ENCODE assay signal across 22 mouse cellular contexts in genomic region chr16:38353642-38354041, GRCm38 (mm10). TPM values are rescaled to one million over a fixed set of nuclear protein-coding genes. Genes with fewer than 3 reads are reported as not detected.
A peak's percentile ranks its signal among the peaks of the same experiment; 100 is the strongest.
DNase-seq lines count a peak whose midpoint lies in the region; ATAC-seq and TF ChIP-seq lines count a peak whose summit lies in the region.
"Had no signal": no experiment of that assay in that cellular context is flagged by ENCODE, and none has a peak within 500 bp of the region (broad histone marks: within the 10 kb centered on the region; RNA-seq: fewer than 3 reads in every experiment).

No protein-coding gene starts in this region.

- no peaks in the 10 kb centered on the region for H3K9me3 ChIP-seq in heart, embryonic 10.5 days
- no peaks in the 10 kb centered on the region for H3K9me3 ChIP-seq in heart, embryonic 11.5 days (replicated peaks; ENCODE audit: control insufficient read depth, low read length)
- H3K9me3 ChIP-seq in liver, embryonic 15.5 days (replicated peaks), result no peaks in the 10 kb centered on the region
- H3K9me3 ChIP-seq in liver, postnatal 0 days (ENCODE audit: low read length), result no peaks in the 10 kb centered on the region
- no peaks in the 10 kb centered on the region for H3K9me3 ChIP-seq in heart, postnatal 0 days (replicated peaks; ENCODE audit: control insufficient read depth, low read length)
- no peaks in the 10 kb centered on the region for H3K9me3 ChIP-seq in hindbrain, embryonic 12.5 days (replicated peaks)
- H3K9me3 ChIP-seq: forebrain, embryonic 15.5 days; lung, embryonic 15.5 days; neural tube, embryonic 12.5 days; stomach, embryonic 15.5 days had no signal

- H3K4me1 ChIP-seq in heart, embryonic 10.5 days, result peaks cover 43% of the 10 kb centered on the region
- H3K4me1 ChIP-seq in heart, embryonic 11.5 days (ENCODE audit: control insufficient read depth, insufficient read depth, low read length), result peaks cover 25% of the 10 kb centered on the region
- peaks cover 40% of the 10 kb centered on the region for H3K4me1 ChIP-seq in liver, embryonic 15.5 days (replicated peaks)
- H3K4me1 ChIP-seq in liver, postnatal 0 days (ENCODE audit: insufficient read depth), result 0 out of 2 replicates have a peak, but pooled peaks cover 5% of the 10 kb centered on the region
- H3K4me1 ChIP-seq in heart, postnatal 0 days (ENCODE audit: control insufficient read depth, insufficient read depth), result peaks cover 11% of the 10 kb centered on the region
- H3K4me1 ChIP-seq in hindbrain, embryonic 12.5 days, result no peaks in the 10 kb centered on the region
- H3K4me1 ChIP-seq: forebrain, embryonic 15.5 days; lung, embryonic 15.5 days; neural tube, embryonic 12.5 days; stomach, embryonic 15.5 days had no signal

- TF ChIP-seq CTCF in liver, postnatal 0 days (IDR thresholded peaks at IDR 0.05; ENCODE audit: low read depth), result no peak
- TF ChIP-seq CTCF in heart, postnatal 0 days (IDR thresholded peaks at IDR 0.05; ENCODE audit: low read depth), result no peak

- no peak overlapping the region for H3K9ac ChIP-seq in heart, embryonic 11.5 days (ENCODE audit: low read depth, low read length)
- no peak overlapping the region for H3K9ac ChIP-seq in liver, embryonic 15.5 days
- H3K9ac ChIP-seq in liver, postnatal 0 days (replicated peaks), result no peak overlapping the region
- no peak overlapping the region for H3K9ac ChIP-seq in heart, postnatal 0 days (replicated peaks; ENCODE audit: low read depth, low read length)
- no peak overlapping the region for H3K9ac ChIP-seq in hindbrain, embryonic 12.5 days
- H3K9ac ChIP-seq: forebrain, embryonic 15.5 days; lung, embryonic 15.5 days; neural tube, embryonic 12.5 days; stomach, embryonic 15.5 days had no signal

- peak; percentile 72 for DNase-seq in heart, embryonic 10.5 days (ENCODE audit: low spot score)
- DNase-seq in liver, postnatal 0 days, result no peak
- no peak for DNase-seq in heart, postnatal 0 days (ENCODE audit: low spot score)
- peak; percentile 38 for DNase-seq in naive thymus-derived CD4-positive, alpha-beta T cell, adult 2 months (ENCODE audit: low read depth)
- DNase-seq in kidney, postnatal 14 days, result no peak
- DNase-seq: cerebellum, postnatal 10 days; kidney, adult 8-10 months; kidney, postnatal 4 days had no signal

- ATAC-seq in heart, embryonic 11.5 days (replicated peaks; ENCODE audit: insufficient number of reproducible peaks, low FRiP score, low TSS enrichment), result no peak
- ATAC-seq in liver, embryonic 15.5 days (ENCODE audit: insufficient read depth), result no peak
- ATAC-seq in liver, postnatal 0 days, result no peak
- ATAC-seq in heart, postnatal 0 days (ENCODE audit: insufficient read depth, low read depth), result no peak
- ATAC-seq in hindbrain, embryonic 12.5 days (ENCODE audit: low FRiP score), result no peak
- ATAC-seq: forebrain, embryonic 15.5 days had no signal

- no peak overlapping the region for H3K4me2 ChIP-seq in heart, embryonic 11.5 days
- H3K4me2 ChIP-seq in liver, embryonic 15.5 days, result no peak overlapping the region
- H3K4me2 ChIP-seq in liver, postnatal 0 days (ENCODE audit: low read depth, low read length), result no peak overlapping the region
- no peak overlapping the region for H3K4me2 ChIP-seq in heart, postnatal 0 days (ENCODE audit: low read depth, low read length)
- H3K4me2 ChIP-seq in hindbrain, embryonic 12.5 days (replicated peaks), result no peak overlapping the region
- H3K4me2 ChIP-seq: forebrain, embryonic 15.5 days; lung, embryonic 15.5 days; neural tube, embryonic 12.5 days; stomach, embryonic 15.5 days had no signal

- peak overlapping the region; percentile 64 for H3K27ac ChIP-seq in heart, embryonic 10.5 days
- H3K27ac ChIP-seq in heart, embryonic 11.5 days (ENCODE audit: low read depth, low read length), result no peak overlapping the region
- H3K27ac ChIP-seq in liver, embryonic 15.5 days (replicated peaks), result 0 out of 2 replicates have a peak overlapping the region, but pooled peaks have one; percentile 38
- no peak overlapping the region for H3K27ac ChIP-seq in liver, postnatal 0 days (ENCODE audit: low read depth)
- peak overlapping the region; percentile 43 for H3K27ac ChIP-seq in heart, postnatal 0 days (ENCODE audit: low read depth)
- no peak overlapping the region for H3K27ac ChIP-seq in hindbrain, embryonic 12.5 days
- H3K27ac ChIP-seq: forebrain, embryonic 15.5 days; lung, embryonic 15.5 days; neural tube, embryonic 12.5 days; stomach, embryonic 15.5 days had no signal

- no peaks in the 10 kb centered on the region for H3K27me3 ChIP-seq in heart, embryonic 10.5 days (ENCODE audit: insufficient read depth, poor library complexity, severe bottlenecking)
- H3K27me3 ChIP-seq in heart, embryonic 11.5 days (ENCODE audit: control insufficient read depth, insufficient read depth, low read length), result no peaks in the 10 kb centered on the region
- no peaks in the 10 kb centered on the region for H3K27me3 ChIP-seq in liver, embryonic 15.5 days
- H3K27me3 ChIP-seq in liver, postnatal 0 days (ENCODE audit: insufficient read depth, low read length), result no peaks in the 10 kb centered on the region
- no peaks in the 10 kb centered on the region for H3K27me3 ChIP-seq in heart, postnatal 0 days (ENCODE audit: control insufficient read depth, insufficient read depth, low read length)
- no peaks in the 10 kb centered on the region for H3K27me3 ChIP-seq in hindbrain, embryonic 12.5 days
- H3K27me3 ChIP-seq: forebrain, embryonic 15.5 days; lung, embryonic 15.5 days; neural tube, embryonic 12.5 days; stomach, embryonic 15.5 days had no signal

- no peak for TF ChIP-seq EP300 in liver, postnatal 0 days (IDR thresholded peaks at IDR 0.05; ENCODE audit: low read depth)
- no peak for TF ChIP-seq EP300 in heart, postnatal 0 days (IDR thresholded peaks at IDR 0.05; ENCODE audit: low read depth)

- peaks cover 38% of the 10 kb centered on the region for H3K36me3 ChIP-seq in heart, embryonic 10.5 days
- H3K36me3 ChIP-seq in heart, embryonic 11.5 days (ENCODE audit: control insufficient read depth, insufficient read depth, low read length), result peaks cover 3% of the 10 kb centered on the region; the same call in 1 of the 2 replicates
- peaks cover 54% of the 10 kb centered on the region for H3K36me3 ChIP-seq in liver, embryonic 15.5 days (replicated peaks)
- peaks cover 40% of the 10 kb centered on the region for H3K36me3 ChIP-seq in liver, postnatal 0 days (replicated peaks; ENCODE audit: insufficient read depth, low read length)
- peaks cover 12% of the 10 kb centered on the region; the same call in 1 of the 2 replicates for H3K36me3 ChIP-seq in heart, postnatal 0 days (replicated peaks; ENCODE audit: control insufficient read depth, insufficient read depth, low read length)
- peaks cover 29% of the 10 kb centered on the region for H3K36me3 ChIP-seq in hindbrain, embryonic 12.5 days

- 71% methylated on average over 2 of the region's 2 CpGs for WGBS in heart, embryonic 10.5 days
- 73% methylated on average over 2 of the region's 2 CpGs for WGBS in heart, embryonic 11.5 days (ENCODE audit: insufficient replicate concordance)
- WGBS in liver, embryonic 15.5 days (ENCODE audit: insufficient replicate concordance), result 68% methylated on average over 2 of the region's 2 CpGs
- 71% methylated on average over 2 of the region's 2 CpGs for WGBS in liver, postnatal 0 days (ENCODE audit: insufficient replicate concordance)
- WGBS in heart, postnatal 0 days, result 57% methylated on average over 2 of the region's 2 CpGs
- WGBS in hindbrain, embryonic 12.5 days, result 93% methylated on average over 2 of the region's 2 CpGs

- H3K4me3 ChIP-seq in heart, embryonic 10.5 days, result no peak overlapping the region
- no peak overlapping the region for H3K4me3 ChIP-seq in heart, embryonic 11.5 days (ENCODE audit: low read depth, low read length)
- H3K4me3 ChIP-seq in liver, embryonic 15.5 days (replicated peaks), result no peak overlapping the region
- no peak overlapping the region for H3K4me3 ChIP-seq in liver, postnatal 0 days (ENCODE audit: low read depth, low read length)
- no peak overlapping the region for H3K4me3 ChIP-seq in heart, postnatal 0 days (ENCODE audit: low read depth, low read length)
- H3K4me3 ChIP-seq in hindbrain, embryonic 12.5 days, result no peak overlapping the region
- H3K4me3 ChIP-seq: forebrain, embryonic 15.5 days; lung, embryonic 15.5 days; neural tube, embryonic 12.5 days; stomach, embryonic 15.5 days had no signal

RNA-seq across cellular contexts. Expression of gene Gm21987, which starts 6.8 kb away (rescaled TPM):
- polyA plus RNA-seq in heart, embryonic 10.5 days (2016; fragmentation: Nextera tagmentation; extraction: Ambion mirVana), result 1.3 and 4.6 TPM in 2 replicates
- polyA plus RNA-seq in heart, embryonic 11.5 days (2014; fragmentation: Nextera tagmentation; extraction: Ambion mirVana), result 2.4 and 3.4 TPM in 2 replicates
- polyA plus RNA-seq in liver, embryonic 15.5 days (2015; fragmentation: Nextera tagmentation; extraction: Ambion mirVana), result not detected in 2 replicates
- polyA plus RNA-seq in liver, postnatal 0 days (2015; fragmentation: Nextera tagmentation; extraction: Ambion mirVana), result not detected in 2 replicates
- not detected in 2 replicates for total RNA-seq in heart, postnatal 0 days (2014; rRNA removed; ENCODE audit: low replicate concordance)
- polyA plus RNA-seq in heart, postnatal 0 days (2015; fragmentation: Nextera tagmentation; extraction: Ambion mirVana), result 5.1 and 6.2 TPM in 2 replicates
- not detected in 2 replicates for polyA plus RNA-seq in hindbrain, embryonic 12.5 days (2016; fragmentation: Nextera tagmentation; extraction: Ambion mirVana)
- total RNA-seq: ES-E14; layer of hippocampus, postnatal 10 days; left cerebral cortex, postnatal 10 days; midbrain, postnatal 0 days had no signal
- polyA plus RNA-seq: forebrain, embryonic 15.5 days; gonadal fat pad, adult 2 months; limb, embryonic 14.5 days; lung, embryonic 15.5 days; midbrain, postnatal 0 days; neural tube, embryonic 12.5 days; spleen, adult 2 months; stomach, embryonic 15.5 days had no signal

RNA-seq across cellular contexts. Expression of gene Cox17, which starts 6.9 kb away (rescaled TPM):
- 287 and 339 TPM in 2 replicates for polyA plus RNA-seq in heart, embryonic 10.5 days (2016; fragmentation: Nextera tagmentation; extraction: Ambion mirVana)
- polyA plus RNA-seq in heart, embryonic 11.5 days (2014; fragmentation: Nextera tagmentation; extraction: Ambion mirVana), result 289 and 314 TPM in 2 replicates
- polyA plus RNA-seq in liver, embryonic 15.5 days (2015; fragmentation: Nextera tagmentation; extraction: Ambion mirVana), result 202 and 255 TPM in 2 replicates
- 274 and 276 TPM in 2 replicates for polyA plus RNA-seq in liver, postnatal 0 days (2015; fragmentation: Nextera tagmentation; extraction: Ambion mirVana)
- total RNA-seq in heart, postnatal 0 days (2014; rRNA removed; ENCODE audit: low replicate concordance), result 84.7 and 177 TPM in 2 replicates
- 579 and 627 TPM in 2 replicates for polyA plus RNA-seq in heart, postnatal 0 days (2015; fragmentation: Nextera tagmentation; extraction: Ambion mirVana)
- 105 and 116 TPM in 2 replicates for polyA plus RNA-seq in hindbrain, embryonic 12.5 days (2016; fragmentation: Nextera tagmentation; extraction: Ambion mirVana)

RNA-seq across cellular contexts. Expression of gene Popdc2, which starts 8.4 kb away (rescaled TPM):
- 230 and 378 TPM in 2 replicates for polyA plus RNA-seq in heart, embryonic 10.5 days (2016; fragmentation: Nextera tagmentation; extraction: Ambion mirVana)
- 292 and 312 TPM in 2 replicates for polyA plus RNA-seq in heart, embryonic 11.5 days (2014; fragmentation: Nextera tagmentation; extraction: Ambion mirVana)
- 22.8 and 23.6 TPM in 2 replicates for polyA plus RNA-seq in liver, embryonic 15.5 days (2015; fragmentation: Nextera tagmentation; extraction: Ambion mirVana)
- 10.8 and 12.6 TPM in 2 replicates for polyA plus RNA-seq in liver, postnatal 0 days (2015; fragmentation: Nextera tagmentation; extraction: Ambion mirVana)
- total RNA-seq in heart, postnatal 0 days (2014; rRNA removed; ENCODE audit: low replicate concordance), result 982 and 1,104 TPM in 2 replicates
- polyA plus RNA-seq in heart, postnatal 0 days (2015; fragmentation: Nextera tagmentation; extraction: Ambion mirVana), result 564 and 675 TPM in 2 replicates
- polyA plus RNA-seq in hindbrain, embryonic 12.5 days (2016; fragmentation: Nextera tagmentation; extraction: Ambion mirVana), result 0.70 and 1.4 TPM in 2 replicates

RNA-seq across cellular contexts. Expression of gene Maats1, which starts 11.7 kb away (rescaled TPM):
- polyA plus RNA-seq in heart, embryonic 10.5 days (2016; fragmentation: Nextera tagmentation; extraction: Ambion mirVana), result 0.06 and 0.12 TPM in 2 replicates
- 0.21 TPM in 1 of 2 replicates, not detected in the other for polyA plus RNA-seq in heart, embryonic 11.5 days (2014; fragmentation: Nextera tagmentation; extraction: Ambion mirVana)
- 0.03 and 0.05 TPM in 2 replicates for polyA plus RNA-seq in liver, embryonic 15.5 days (2015; fragmentation: Nextera tagmentation; extraction: Ambion mirVana)
- 0.04 TPM in 1 of 2 replicates, not detected in the other for polyA plus RNA-seq in liver, postnatal 0 days (2015; fragmentation: Nextera tagmentation; extraction: Ambion mirVana)
- not detected in 2 replicates for total RNA-seq in heart, postnatal 0 days (2014; rRNA removed; ENCODE audit: low replicate concordance)
- polyA plus RNA-seq in heart, postnatal 0 days (2015; fragmentation: Nextera tagmentation; extraction: Ambion mirVana), result 0.10 and 0.15 TPM in 2 replicates
- polyA plus RNA-seq in hindbrain, embryonic 12.5 days (2016; fragmentation: Nextera tagmentation; extraction: Ambion mirVana), result 1.2 and 1.3 TPM in 2 replicates

RNA-seq across cellular contexts. Expression of gene Nr1i2, which starts 59.0 kb away (rescaled TPM):
- 0.08 TPM in 1 of 2 replicates, not detected in the other for polyA plus RNA-seq in heart, embryonic 10.5 days (2016; fragmentation: Nextera tagmentation; extraction: Ambion mirVana)
- 0.13 TPM in 1 of 2 replicates, not detected in the other for polyA plus RNA-seq in heart, embryonic 11.5 days (2014; fragmentation: Nextera tagmentation; extraction: Ambion mirVana)
- polyA plus RNA-seq in liver, embryonic 15.5 days (2015; fragmentation: Nextera tagmentation; extraction: Ambion mirVana), result 4.8 and 5.3 TPM in 2 replicates
- polyA plus RNA-seq in liver, postnatal 0 days (2015; fragmentation: Nextera tagmentation; extraction: Ambion mirVana), result 13.8 and 14.6 TPM in 2 replicates
- total RNA-seq in heart, postnatal 0 days (2014; rRNA removed; ENCODE audit: low replicate concordance), result not detected in 2 replicates
- not detected in 2 replicates for polyA plus RNA-seq in heart, postnatal 0 days (2015; fragmentation: Nextera tagmentation; extraction: Ambion mirVana)
- not detected in 2 replicates for polyA plus RNA-seq in hindbrain, embryonic 12.5 days (2016; fragmentation: Nextera tagmentation; extraction: Ambion mirVana)
- total RNA-seq: layer of hippocampus, postnatal 10 days; left cerebral cortex, postnatal 10 days; midbrain, postnatal 0 days had no signal
- polyA plus RNA-seq: forebrain, embryonic 15.5 days; midbrain, postnatal 0 days; neural tube, embryonic 12.5 days; spleen, adult 2 months had no signal

Comparison
In these comparisons a context has a peak if more than half of its experiments do, and no peak if none do; other contexts are left out.
1. DNase-seq: peak in heart, embryonic 10.5 days (single experiment) and naive thymus-derived CD4-positive, alpha-beta T cell, adult 2 months (single experiment); none in liver, postnatal 0 days (single experiment), heart, postnatal 0 days (single experiment) and kidney, postnatal 14 days (single experiment).
2. H3K27ac ChIP-seq: peak in heart, embryonic 10.5 days (single experiment), liver, embryonic 15.5 days (single experiment) and heart, postnatal 0 days (single experiment); none in heart, embryonic 11.5 days (single experiment), liver, postnatal 0 days (single experiment) and hindbrain, embryonic 12.5 days (single experiment).